Mouse (Mus musculus): ENCODE data around the gene Mdga1. TPM values are rescaled to one million over a fixed set of nuclear protein-coding genes. Genes with fewer than 3 reads are reported as not detected.

Gene Mdga1
- polyA plus RNA-seq, 1 experiment from 2014 or later = 13.1 TPM

- H3K9ac ChIP-seq (replicated peaks) = no peak overlapping the region
- no peaks in the 10 kb centered on the region for H3K36me3 ChIP-seq
- ATAC-seq (ENCODE audit: low FRiP score, low read depth) = no peak
- no peak overlapping the region for H3K4me2 ChIP-seq (replicated peaks)
- 0 out of 2 replicates have a peak, but pooled peaks cover 5% of the 10 kb centered on the region for H3K9me3 ChIP-seq
- no peak overlapping the region for H3K27ac ChIP-seq (replicated peaks)
- H3K4me1 ChIP-seq = peaks cover 3% of the 10 kb centered on the region; the same call in 1 of the 2 replicates
- no peaks in the 10 kb centered on the region for H3K27me3 ChIP-seq
- 68% methylated on average over 3 of the region's 3 CpGs for WGBS
- no peak overlapping the region for H3K4me3 ChIP-seq
These were observed 166.3 kb downstream of the Mdga1 start for GRCm38 (mm10) chr17:29803545-29803944.

GRCm38 (mm10) chr17:29801358-29801757 lies 168.5 kb downstream of the Mdga1 start:
- 25% methylated on average over 4 of the region's 4 CpGs for WGBS
- H3K9me3 ChIP-seq = 0 out of 2 replicates have a peak, but pooled peaks cover 5% of the 10 kb centered on the region
- H3K4me3 ChIP-seq = no peak overlapping the region
- no peak overlapping the region for H3K4me2 ChIP-seq (replicated peaks)
- H3K27ac ChIP-seq (replicated peaks) = no peak overlapping the region
- no peak for ATAC-seq (ENCODE audit: low FRiP score, low read depth)
- H3K4me1 ChIP-seq = peaks cover 16% of the 10 kb centered on the region
- no peaks in the 10 kb centered on the region for H3K36me3 ChIP-seq
- 0 out of 2 replicates have a peak, but pooled peaks cover 3% of the 10 kb centered on the region for H3K27me3 ChIP-seq
- H3K9ac ChIP-seq (replicated peaks) = no peak overlapping the region

GRCm38 (mm10) chr17:29800096-29800455 lies 169.8 kb downstream of the Mdga1 start:
- Histone ChIP-seq H3K9ac (replicated peaks) (no peak overlapping the region), H3K9me3 (no peaks in the 10 kb centered on the region), H3K4me2 (replicated peaks) (no peak overlapping the region), H3K4me3 (no peak overlapping the region), H3K36me3 (no peaks in the 10 kb centered on the region), H3K27ac (replicated peaks) (no peak overlapping the region), H3K4me1 (peaks cover 29% of the 10 kb centered on the region), H3K27me3 (0 out of 2 replicates have a peak, but pooled peaks cover 3% of the 10 kb centered on the region)
- ATAC-seq (ENCODE audit: low FRiP score, low read depth) = no peak
- 41% methylated on average over 6 of the region's 6 CpGs for WGBS

GRCm38 (mm10) chr17:29799398-29800095 lies 170.3 kb downstream of the Mdga1 start:
- H3K36me3 ChIP-seq = no peaks in the 10 kb centered on the region
- no peaks in the 10 kb centered on the region for H3K9me3 ChIP-seq
- H3K4me3 ChIP-seq = no peak overlapping the region
- H3K27me3 ChIP-seq = 0 out of 2 replicates have a peak, but pooled peaks cover 3% of the 10 kb centered on the region
- H3K4me1 ChIP-seq = peaks cover 34% of the 10 kb centered on the region
- no peak overlapping the region for H3K4me2 ChIP-seq (replicated peaks)
- H3K9ac ChIP-seq (replicated peaks) = no peak overlapping the region
- H3K27ac ChIP-seq (replicated peaks) = no peak overlapping the region
- WGBS = 81% methylated on average over 21 of the region's 21 CpGs
- ATAC-seq (ENCODE audit: low FRiP score, low read depth) = no peak

- Histone ChIP-seq H3K9me3 (no peaks in the 10 kb centered on the region), H3K4me1 (peaks cover 41% of the 10 kb centered on the region), H3K36me3 (no peaks in the 10 kb centered on the region), H3K4me2 (replicated peaks) (no peak overlapping the region), H3K4me3 (no peak overlapping the region), H3K9ac (replicated peaks) (no peak overlapping the region), H3K27me3 (0 out of 2 replicates have a peak, but pooled peaks cover 3% of the 10 kb centered on the region), H3K27ac (replicated peaks) (no peak overlapping the region)
- no peak for ATAC-seq (ENCODE audit: low FRiP score, low read depth)
- WGBS = 37% methylated on average over 10 of the region's 10 CpGs
These were observed 171.7 kb downstream of the Mdga1 start for GRCm38 (mm10) chr17:29798151-29798550.

GRCm38 (mm10) chr17:29796787-29797186 lies 173.1 kb downstream of the Mdga1 start:
- no peak overlapping the region for H3K4me2 ChIP-seq (replicated peaks)
- no peak overlapping the region for H3K27ac ChIP-seq (replicated peaks)
- no peaks in the 10 kb centered on the region for H3K36me3 ChIP-seq
- 63% methylated on average over 9 of the region's 9 CpGs for WGBS
- no peak overlapping the region for H3K9ac ChIP-seq (replicated peaks)
- H3K27me3 ChIP-seq = 0 out of 2 replicates have a peak, but pooled peaks cover 3% of the 10 kb centered on the region
- no peak for ATAC-seq (ENCODE audit: low FRiP score, low read depth)
- H3K4me1 ChIP-seq = peaks cover 41% of the 10 kb centered on the region
- H3K9me3 ChIP-seq = no peaks in the 10 kb centered on the region
- H3K4me3 ChIP-seq = no peak overlapping the region

- ATAC-seq (ENCODE audit: low FRiP score, low read depth) = no peak
- Histone ChIP-seq H3K9ac (replicated peaks) (no peak overlapping the region), H3K27me3 (0 out of 2 replicates have a peak, but pooled peaks cover 3% of the 10 kb centered on the region), H3K4me2 (replicated peaks) (peak overlapping the region; percentile 58), H3K9me3 (peaks cover 2% of the 10 kb centered on the region; the same call in 1 of the 2 replicates), H3K4me1 (peaks cover 41% of the 10 kb centered on the region), H3K27ac (replicated peaks) (peak overlapping the region; percentile 92), H3K4me3 (no peak overlapping the region), H3K36me3 (no peaks in the 10 kb centered on the region)
- 12% methylated on average over 7 of the region's 7 CpGs for WGBS
These were observed 173.8 kb downstream of the Mdga1 start for GRCm38 (mm10) chr17:29796086-29796485.

- peak overlapping the region; percentile 27 for H3K4me3 ChIP-seq
- peak overlapping the region; percentile 58 for H3K4me2 ChIP-seq (replicated peaks)
- 4% methylated on average over 21 of the region's 23 CpGs for WGBS
- peak overlapping the region; percentile 92 for H3K27ac ChIP-seq (replicated peaks)
- no peaks in the 10 kb centered on the region for H3K36me3 ChIP-seq
- ATAC-seq (ENCODE audit: low FRiP score, low read depth) = peak; percentile 86
- H3K4me1 ChIP-seq = peaks cover 41% of the 10 kb centered on the region
- peaks cover 2% of the 10 kb centered on the region; the same call in 1 of the 2 replicates for H3K9me3 ChIP-seq
- H3K27me3 ChIP-seq = 0 out of 2 replicates have a peak, but pooled peaks cover 3% of the 10 kb centered on the region
- peak overlapping the region; percentile 46 for H3K9ac ChIP-seq (replicated peaks)
These were observed 174.7 kb downstream of the Mdga1 start for GRCm38 (mm10) chr17:29795050-29795770.

GRCm38 (mm10) chr17:29791531-29792050 lies 178.3 kb downstream of the Mdga1 start:
- H3K4me3 ChIP-seq = no peak overlapping the region
- no peaks in the 10 kb centered on the region for H3K36me3 ChIP-seq
- WGBS = 84% methylated on average over 9 of the region's 9 CpGs
- H3K27ac ChIP-seq (replicated peaks) = no peak overlapping the region
- H3K9me3 ChIP-seq = peaks cover 6% of the 10 kb centered on the region
- no peak overlapping the region for H3K9ac ChIP-seq (replicated peaks)
- H3K4me2 ChIP-seq (replicated peaks) = no peak overlapping the region
- peaks cover 27% of the 10 kb centered on the region for H3K4me1 ChIP-seq
- ATAC-seq (ENCODE audit: low FRiP score, low read depth) = no peak
- H3K27me3 ChIP-seq = no peaks in the 10 kb centered on the region

- peaks cover 6% of the 10 kb centered on the region for H3K9me3 ChIP-seq
- H3K27me3 ChIP-seq = no peaks in the 10 kb centered on the region
- H3K4me1 ChIP-seq = peaks cover 14% of the 10 kb centered on the region
- ATAC-seq (ENCODE audit: low FRiP score, low read depth) = no peak
- 88% methylated on average over 12 of the region's 12 CpGs for WGBS
- no peak overlapping the region for H3K4me3 ChIP-seq
- no peak overlapping the region for H3K27ac ChIP-seq (replicated peaks)
- H3K4me2 ChIP-seq (replicated peaks) = no peak overlapping the region
- H3K9ac ChIP-seq (replicated peaks) = no peak overlapping the region
- H3K36me3 ChIP-seq = no peaks in the 10 kb centered on the region
These were observed 179.6 kb downstream of the Mdga1 start for GRCm38 (mm10) chr17:29790231-29790740.

- 65% methylated on average over 9 of the region's 9 CpGs for whole genome bisulfite sequencing
- H3K27me3 ChIP-seq = no peaks in the 10 kb centered on the region
- H3K27ac ChIP-seq (replicated peaks) = no peak overlapping the region
- no peak overlapping the region for H3K4me3 ChIP-seq
- no peaks in the 10 kb centered on the region for H3K36me3 ChIP-seq
- H3K9me3 ChIP-seq = peaks cover 6% of the 10 kb centered on the region
- H3K4me2 ChIP-seq (replicated peaks) = no peak overlapping the region
- peaks cover 9% of the 10 kb centered on the region for H3K4me1 ChIP-seq
- no peak overlapping the region for H3K9ac ChIP-seq (replicated peaks)
- ATAC-seq (ENCODE audit: low FRiP score, low read depth) = no peak
These were observed 180.2 kb downstream of the Mdga1 start for GRCm38 (mm10) chr17:29789715-29790114.

GRCm38 (mm10) chr17:29788573-29788972 lies 181.3 kb downstream of the Mdga1 start:
- 87% methylated on average over 10 of the region's 10 CpGs for WGBS
- H3K27ac ChIP-seq (replicated peaks) = no peak overlapping the region
- no peaks in the 10 kb centered on the region for H3K4me1 ChIP-seq
- H3K9ac ChIP-seq (replicated peaks) = no peak overlapping the region
- H3K9me3 ChIP-seq = peaks cover 6% of the 10 kb centered on the region
- H3K36me3 ChIP-seq = no peaks in the 10 kb centered on the region
- no peak overlapping the region for H3K4me2 ChIP-seq (replicated peaks)
- no peak for ATAC-seq (ENCODE audit: low FRiP score, low read depth)
- no peaks in the 10 kb centered on the region for H3K27me3 ChIP-seq
- no peak overlapping the region for H3K4me3 ChIP-seq
